Mouse (Mus musculus) liver, adult 2 months (tissue): Measurements from ENCODE around the gene Mroh3. TPM values are rescaled to one million over a fixed set of nuclear protein-coding genes. Genes with fewer than 3 reads are reported as not detected.

Experiments used
- DNase-seq: peaks from one replicate; pipeline ENCODE4 v3.0.0-alpha.2; 2011; ENCODE audit warnings: low read depth, low spot score; ENCODE audit errors: extremely low read depth
- H3K27ac ChIP-seq: fragments of 200-500 bp; replicated peaks from 2 replicates; pipeline ENCODE4 v1.5.1; 2012; ENCODE audit warnings: low read depth, mild to moderate bottlenecking, control low read depth, inconsistent platforms, low read length; ENCODE audit not compliant: insufficient read depth
- H3K27me3 ChIP-seq: fragments of 200-500 bp; 2 replicates; pipeline ENCODE4 v1.6.1; 2012; ENCODE audit warnings: mild to moderate bottlenecking, moderate library complexity, low read length, inconsistent platforms; ENCODE audit not compliant: control insufficient read depth, insufficient read depth
- H3K36me3 ChIP-seq: fragments of 200-500 bp; 2 replicates; pipeline ENCODE4 v1.6.1; 2012; ENCODE audit warnings: low read length, inconsistent platforms; ENCODE audit not compliant: control insufficient read depth, insufficient read depth
- H3K4me1 ChIP-seq: fragments of 200-500 bp; 2 replicates; pipeline ENCODE4 v1.6.1; 2011; ENCODE audit warnings: low read length; ENCODE audit not compliant: control insufficient read depth, insufficient read depth
- H3K4me3 ChIP-seq: fragments of 200-500 bp; 2 replicates; pipeline ENCODE4 v1.5.1; 2011; ENCODE audit warnings: low read depth, mild to moderate bottlenecking, control low read depth, low read length, moderate library complexity; ENCODE audit not compliant: insufficient read depth
- H3K79me2 ChIP-seq: fragments of 200-500 bp; 2 replicates; pipeline ENCODE4 v1.6.1; 2012; ENCODE audit warnings: inconsistent platforms, mild to moderate bottlenecking, low read length, moderate library complexity; ENCODE audit not compliant: control insufficient read depth, insufficient read depth
- H3K9ac ChIP-seq: fragments of 200-500 bp; 2 replicates; pipeline ENCODE4 v1.6.1; 2012; ENCODE audit warnings: low read depth, mild to moderate bottlenecking, control low read depth, inconsistent platforms, low read length
- CTCF ChIP-seq: fragments of 200-500 bp; IDR thresholded peaks from 2 replicates; pipeline ENCODE4 v1.5.1; 2011; ENCODE audit warnings: low read depth, low read length, control low read depth
- POLR2A ChIP-seq: fragments of 200-500 bp; IDR thresholded peaks from 2 replicates; pipeline ENCODE4 v1.6.1; 2011; ENCODE audit warnings: low read length, control low read depth; ENCODE audit not compliant: insufficient read depth; ENCODE audit errors: extremely low read depth
- WGBS: fragments of 180-500 bp; shearing (Covaris S2); methylation state at CpG from one replicate; pipeline ENCODE4 v1.1.7; 2018; 5-methylcytosine and 5-hydroxymethylcytosine counted together
- polyA plus RNA-seq: library from polyadenylated mRNA; depleted of rRNA; stranded (reverse); fragments of >200 nt; gene quantifications from 2 replicates; pipeline ENCODE4 v1.2.3, GENCODE M21; 2012
- total RNA-seq: library from RNA; depleted of rRNA; stranded (reverse); fragments of >200 nt; gene quantifications from 2 replicates; pipeline ENCODE4 v1.2.3, GENCODE M21; 2014

The Mroh3 gene
- total and polyA plus RNA-seq, 2 experiments: not detected

DNA sequence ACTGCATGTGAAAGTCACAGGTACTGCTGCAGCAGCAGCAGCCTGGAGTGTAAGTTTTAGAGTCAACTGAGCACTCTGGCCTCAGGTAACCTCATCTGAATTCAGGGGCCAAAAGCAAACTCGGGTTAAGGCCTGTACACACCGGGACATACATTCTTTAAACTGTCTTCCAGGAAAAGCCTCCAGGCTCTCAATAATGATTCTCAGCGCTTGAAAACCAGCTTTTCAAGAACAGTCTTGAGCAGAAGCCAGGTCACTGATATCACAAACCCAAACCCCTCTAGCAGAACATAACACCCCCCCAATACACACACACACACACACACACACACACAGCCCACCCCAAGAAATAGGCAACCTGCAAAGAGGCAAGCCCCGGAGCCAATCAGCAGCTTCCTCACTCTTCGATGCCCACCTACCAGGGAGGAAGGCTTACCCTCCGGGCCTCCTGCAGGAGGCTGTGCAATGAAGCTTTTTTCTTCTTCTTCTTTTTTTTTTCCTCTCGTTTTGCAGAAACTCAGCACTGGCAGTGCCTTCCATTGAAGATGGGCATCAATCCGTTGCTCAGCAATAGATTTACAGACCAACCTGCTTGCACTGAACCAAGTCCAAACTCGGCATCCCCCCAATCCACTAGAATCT is 19.8 kb upstream of the Mroh3 start:
- no peaks in the 10 kb centered on the region for H3K36me3 ChIP-seq
- H3K27me3 ChIP-seq: 0 out of 2 replicates have a peak, but pooled peaks cover 3% of the 10 kb centered on the region
- TF ChIP-seq POLR2A (no peak), CTCF (no peak)
- no peak overlapping the region for H3K4me3 ChIP-seq
- H3K9ac ChIP-seq: no peak overlapping the region
- peaks cover 15% of the 10 kb centered on the region for H3K4me1 ChIP-seq
- no peak for DNase-seq
- H3K79me2 ChIP-seq: no peaks in the 10 kb centered on the region
- no peak overlapping the region for H3K27ac ChIP-seq
- 29% methylated on average over 9 of the region's 9 CpGs for WGBS

DNA sequence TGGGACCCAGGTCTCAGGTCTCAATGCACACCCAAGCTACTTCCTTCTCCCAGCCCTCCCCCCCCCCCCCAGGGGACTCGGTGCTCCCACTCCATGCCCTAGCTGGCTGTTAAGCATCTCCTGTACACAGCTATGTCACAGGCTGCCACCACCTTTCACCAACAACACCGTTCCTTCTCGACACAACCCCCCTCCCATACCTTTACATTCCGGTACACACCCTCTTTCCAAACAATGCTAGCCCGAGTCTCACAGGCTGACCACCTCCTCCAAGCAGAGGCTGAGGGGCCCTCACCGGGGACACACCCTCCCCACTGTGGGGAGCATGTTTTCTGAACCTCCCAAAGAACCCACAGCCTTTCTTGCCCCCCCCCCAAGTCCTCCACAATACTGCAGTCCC is 19.0 kb upstream of the Mroh3 start:
- no peak for DNase-seq
- no peak overlapping the region for H3K27ac ChIP-seq
- no peak overlapping the region for H3K4me3 ChIP-seq
- 0 out of 2 replicates have a peak, but pooled peaks cover 3% of the 10 kb centered on the region for H3K27me3 ChIP-seq
- no peak overlapping the region for H3K9ac ChIP-seq
- peaks cover 15% of the 10 kb centered on the region for H3K4me1 ChIP-seq
- H3K79me2 ChIP-seq: no peaks in the 10 kb centered on the region
- no peaks in the 10 kb centered on the region for H3K36me3 ChIP-seq
- WGBS: 37% methylated on average over 6 of the region's 6 CpGs
- TF ChIP-seq CTCF (no peak), POLR2A (no peak)

DNA sequence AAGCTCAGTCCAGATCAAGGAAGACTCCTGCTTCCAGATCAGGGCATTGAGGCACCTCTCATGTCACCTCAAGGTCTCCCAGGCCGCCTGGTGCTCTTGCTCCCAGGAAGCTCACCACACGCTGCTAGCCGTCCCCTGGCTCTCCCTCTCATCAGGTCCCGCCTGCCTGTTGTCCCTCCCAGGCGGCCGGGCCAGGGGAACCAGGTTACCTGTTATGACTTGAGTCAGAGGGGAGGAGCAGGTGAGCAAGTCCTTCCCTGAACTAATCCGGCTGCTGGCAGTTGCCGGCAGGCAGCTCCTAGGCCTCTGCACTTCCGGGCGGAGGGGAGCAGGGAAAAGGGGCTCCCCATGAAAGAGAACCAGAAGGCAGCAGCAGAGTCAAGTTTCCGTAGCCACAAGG is 17.6 kb upstream of the Mroh3 start:
- no peaks in the 10 kb centered on the region for H3K79me2 ChIP-seq
- H3K4me3 ChIP-seq: no peak overlapping the region
- H3K27me3 ChIP-seq: 0 out of 2 replicates have a peak, but pooled peaks cover 3% of the 10 kb centered on the region
- DNase-seq: no peak
- 91% methylated on average over 11 of the region's 11 CpGs for WGBS
- H3K9ac ChIP-seq: no peak overlapping the region
- H3K4me1 ChIP-seq: peaks cover 15% of the 10 kb centered on the region
- no peak overlapping the region for H3K27ac ChIP-seq
- no peak for TF ChIP-seq CTCF
- TF ChIP-seq POLR2A: no peak
- no peaks in the 10 kb centered on the region for H3K36me3 ChIP-seq

DNA sequence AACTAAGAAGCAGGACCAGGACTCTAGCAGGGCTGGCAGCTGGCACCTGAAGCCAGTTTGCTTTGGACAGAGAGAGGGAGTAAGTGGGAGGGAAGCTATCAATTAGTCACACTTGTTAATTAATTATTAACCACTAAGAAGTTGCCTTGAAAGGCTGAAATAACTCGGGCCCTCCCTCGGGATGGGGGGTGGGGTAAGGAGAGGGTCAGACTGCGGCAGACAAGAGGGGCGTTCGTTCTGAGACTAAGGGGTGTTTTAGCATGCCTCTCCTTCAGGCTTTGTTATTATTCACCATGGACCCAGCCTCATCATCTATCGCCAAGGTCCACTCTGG is 16.4 kb upstream of the Mroh3 start:
- no peak overlapping the region for H3K9ac ChIP-seq
- peak; percentile 82 for DNase-seq
- H3K36me3 ChIP-seq: no peaks in the 10 kb centered on the region
- H3K79me2 ChIP-seq: no peaks in the 10 kb centered on the region
- H3K27ac ChIP-seq: peak overlapping the region; percentile 66
- TF ChIP-seq CTCF: no peak
- TF ChIP-seq POLR2A: no peak
- peaks cover 9% of the 10 kb centered on the region for H3K4me1 ChIP-seq
- 0 out of 2 replicates have a peak, but pooled peaks cover 2% of the 10 kb centered on the region for H3K27me3 ChIP-seq
- no peak overlapping the region for H3K4me3 ChIP-seq
- 28% methylated on average over 6 of the region's 6 CpGs for WGBS

DNA sequence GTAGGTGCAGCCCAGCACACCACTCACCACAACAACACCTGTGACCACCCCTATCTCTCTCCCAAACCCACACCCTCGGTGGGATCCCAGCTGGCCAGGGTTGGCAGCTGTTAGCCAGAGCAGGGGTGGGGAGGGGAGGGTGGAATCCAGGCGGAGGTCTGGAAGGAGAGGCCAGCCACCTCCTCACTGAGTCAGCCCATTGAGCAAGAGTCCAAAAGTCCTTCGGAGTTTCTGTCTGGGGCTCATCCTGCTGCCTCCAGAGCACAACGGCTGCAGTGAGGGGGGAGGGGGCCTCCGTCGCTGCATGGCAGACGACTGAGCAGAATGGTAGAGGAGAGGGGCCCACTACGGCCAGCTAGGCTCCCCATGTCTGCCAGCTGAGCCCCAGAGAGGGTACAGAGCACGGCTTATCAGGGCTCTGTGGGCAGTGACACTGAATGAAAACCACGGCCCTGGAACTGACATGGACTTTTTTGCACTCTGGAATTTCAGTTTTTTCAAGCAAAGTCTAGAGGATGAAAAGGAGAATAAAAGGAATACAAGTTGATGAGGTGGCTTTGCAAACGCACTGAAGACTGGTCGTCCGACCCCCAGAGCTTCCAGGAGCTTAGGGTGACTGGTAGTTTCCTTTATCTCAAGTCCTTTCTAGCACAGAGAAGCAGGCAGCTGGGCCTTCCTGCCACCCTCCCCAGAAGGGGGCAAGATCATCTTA is 15.9 kb upstream of the Mroh3 start:
- Histone ChIP-seq H3K27me3 (no peaks in the 10 kb centered on the region), H3K9ac (peak overlapping the region; percentile 52), H3K4me3 (peak overlapping the region; percentile 42), H3K36me3 (no peaks in the 10 kb centered on the region), H3K27ac (peak overlapping the region; percentile 66), H3K79me2 (no peaks in the 10 kb centered on the region), H3K4me1 (peaks cover 8% of the 10 kb centered on the region)
- peak; percentile 87 for DNase-seq
- 14% methylated on average over 13 of the region's 13 CpGs for WGBS
- 0 out of 2 replicates have a peak, but pooled peaks have one; percentile 4 for TF ChIP-seq POLR2A
- TF ChIP-seq CTCF: no peak

DNA sequence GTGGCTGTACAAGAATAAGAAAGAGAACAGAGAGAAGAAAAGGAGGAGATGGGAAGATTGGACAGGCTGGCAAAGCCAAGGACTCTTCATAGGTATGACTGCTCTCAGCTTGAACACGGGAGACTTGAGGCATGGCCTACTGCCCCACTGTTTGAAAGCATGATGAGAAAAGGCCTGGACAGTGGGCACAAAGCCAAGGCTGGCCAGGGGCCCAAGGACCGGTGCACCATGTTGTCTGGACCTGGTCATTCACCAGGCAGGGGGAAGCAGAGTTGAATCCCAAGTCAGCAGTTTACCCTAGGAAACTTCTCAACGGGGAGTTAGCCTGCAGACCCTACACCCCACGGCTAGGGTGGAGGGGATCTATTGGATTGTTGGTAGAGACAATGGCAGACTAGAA is 15.2 kb upstream of the Mroh3 start:
- peak overlapping the region; percentile 65 for H3K27ac ChIP-seq
- no peak for TF ChIP-seq CTCF
- TF ChIP-seq POLR2A: no peak
- no peaks in the 10 kb centered on the region for H3K27me3 ChIP-seq
- peaks cover 8% of the 10 kb centered on the region for H3K4me1 ChIP-seq
- 28% methylated on average over 4 of the region's 4 CpGs for WGBS
- H3K4me3 ChIP-seq: no peak overlapping the region
- H3K9ac ChIP-seq: no peak overlapping the region
- DNase-seq: peak; percentile 69
- H3K79me2 ChIP-seq: no peaks in the 10 kb centered on the region
- no peaks in the 10 kb centered on the region for H3K36me3 ChIP-seq
